Mouse (Mus musculus): Measurements from ENCODE around the gene Adap2. TPM values are rescaled to one million over a fixed set of nuclear protein-coding genes. Genes with fewer than 3 reads are reported as not detected.

The Adap2 gene
- 3.7 and 4.0 TPM in 2 replicates for polyA plus RNA-seq (2015; fragmentation: Nextera tagmentation; extraction: Ambion mirVana)

DNA sequence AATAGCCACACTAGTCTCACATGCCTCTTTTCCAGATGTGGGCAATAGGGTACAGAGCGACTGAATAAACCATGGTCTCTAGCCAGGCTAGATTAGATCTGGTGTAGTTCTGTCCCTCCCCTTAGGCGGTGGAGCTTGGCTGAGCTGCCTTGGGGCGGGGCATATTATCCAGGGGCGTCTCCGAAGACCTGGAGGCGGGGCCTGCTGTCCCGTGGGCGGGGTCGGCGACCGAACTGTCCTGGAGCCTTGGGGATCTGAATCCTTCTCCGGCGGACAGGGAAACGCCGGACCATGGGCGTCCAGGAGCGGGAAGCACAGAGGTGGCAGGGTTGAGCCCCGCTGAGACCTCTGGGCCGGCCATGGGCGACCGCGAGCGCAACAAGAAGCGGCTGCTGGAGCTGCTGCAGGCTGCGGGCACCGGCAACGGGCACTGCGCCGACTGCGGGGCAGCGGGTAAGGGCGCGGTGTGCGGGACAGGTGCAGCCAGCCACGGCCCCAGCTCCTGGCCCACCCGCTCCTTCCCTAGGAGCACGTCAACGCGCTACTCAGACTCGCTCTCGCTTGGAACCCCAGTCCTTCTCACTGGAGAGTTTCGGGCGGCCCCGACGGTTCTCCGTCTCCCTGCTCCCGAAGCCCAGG, at the start of gene Adap2:
TSS of gene Adap2 (plus strand) at position 249 of the 639 bp plus-strand sequence.
- H3K27me3 ChIP-seq: peaks cover 43% of the 10 kb centered on the region
- no peaks in the 10 kb centered on the region for H3K36me3 ChIP-seq
- ATAC-seq (ENCODE audit: low read depth) (peak; percentile 90), DNase-seq (peak; percentile 89)
- H3K4me3 ChIP-seq (replicated peaks): peak within 1 kb of the TSS; percentile 70
- peaks cover 19% of the 10 kb centered on the region for H3K4me1 ChIP-seq (replicated peaks)
- WGBS (ENCODE audit: insufficient replicate concordance): 4% methylated on average over 47 of the region's 47 CpGs
- peak within 1 kb of the TSS; percentile 91 for H3K4me2 ChIP-seq
- no peak within 1 kb of the TSS for H3K27ac ChIP-seq
- H3K9me3 ChIP-seq (replicated peaks): no peaks in the 10 kb centered on the region
- H3K9ac ChIP-seq: peak within 1 kb of the TSS; percentile 71

GRCm38 (mm10) chr11:80104407-80104806, 49.5 kb upstream of the Adap2 start:
- no peak for DNase-seq
- Histone ChIP-seq H3K27me3 (no peaks in the 10 kb centered on the region), H3K9ac (no peak overlapping the region), H3K4me2 (no peak overlapping the region), H3K4me3 (replicated peaks) (no peak overlapping the region), H3K36me3 (peaks cover 85% of the 10 kb centered on the region), H3K9me3 (replicated peaks) (no peaks in the 10 kb centered on the region), H3K27ac (no peak overlapping the region), H3K4me1 (replicated peaks) (peaks cover 13% of the 10 kb centered on the region)
- ATAC-seq (ENCODE audit: low read depth): no peak
- 76% methylated on average over 1 of the region's 1 CpGs for WGBS (ENCODE audit: insufficient replicate concordance)

DNA sequence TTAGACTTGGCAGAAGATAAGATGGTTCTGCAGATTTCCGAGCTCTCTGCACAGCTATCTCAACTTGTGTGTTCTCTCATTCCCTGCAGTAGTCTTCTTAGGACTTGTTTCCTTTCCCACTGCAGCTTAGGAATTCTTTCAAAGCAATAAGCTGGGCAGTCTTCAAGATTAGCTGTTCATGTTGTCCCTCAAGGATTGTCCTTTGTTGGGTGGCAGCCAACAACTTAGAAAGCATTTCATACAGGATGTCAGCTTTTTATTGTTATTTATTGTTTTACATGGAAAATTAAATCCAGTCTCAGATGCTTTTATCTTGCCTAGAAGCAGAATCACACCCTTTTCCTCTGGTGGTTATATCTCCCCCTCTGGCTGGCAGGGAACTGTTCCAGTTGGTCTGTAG, 37.5 kb upstream of the Adap2 start:
- ATAC-seq (ENCODE audit: low read depth): no peak
- H3K4me1 ChIP-seq (replicated peaks): peaks cover 3% of the 10 kb centered on the region; the same call in 1 of the 2 replicates
- H3K36me3 ChIP-seq: peaks cover 86% of the 10 kb centered on the region
- no peak for DNase-seq
- H3K9ac ChIP-seq: no peak overlapping the region
- H3K27me3 ChIP-seq: no peaks in the 10 kb centered on the region
- H3K9me3 ChIP-seq (replicated peaks): no peaks in the 10 kb centered on the region
- H3K4me3 ChIP-seq (replicated peaks): no peak overlapping the region
- H3K4me2 ChIP-seq: no peak overlapping the region
- WGBS (ENCODE audit: insufficient replicate concordance): 68% methylated on average over 1 of the region's 1 CpGs
- no peak overlapping the region for H3K27ac ChIP-seq

DNA sequence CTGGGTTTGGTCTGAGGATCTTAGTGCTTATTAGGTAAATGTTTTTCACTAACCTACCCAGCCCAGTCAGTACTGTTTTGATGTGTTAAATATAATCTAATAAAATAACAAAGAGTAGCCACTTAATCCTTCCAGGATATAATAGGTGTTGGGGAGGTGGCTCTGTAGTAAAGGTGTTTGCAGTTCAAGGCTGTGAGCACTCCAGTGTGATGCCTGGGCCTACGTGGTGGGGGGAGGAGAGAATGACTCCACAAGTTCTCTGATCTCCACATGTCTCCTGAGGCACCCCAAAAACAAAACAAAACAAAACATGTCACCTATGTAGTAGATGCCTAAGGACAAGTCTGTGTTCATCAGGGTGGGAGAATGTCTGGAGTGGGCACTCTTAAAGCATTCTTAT, 21.9 kb upstream of the Adap2 start:
- peaks cover 89% of the 10 kb centered on the region for H3K36me3 ChIP-seq
- no peaks in the 10 kb centered on the region for H3K27me3 ChIP-seq
- H3K4me3 ChIP-seq (replicated peaks): no peak overlapping the region
- H3K27ac ChIP-seq: no peak overlapping the region
- H3K4me1 ChIP-seq (replicated peaks): no peaks in the 10 kb centered on the region
- no peak overlapping the region for H3K9ac ChIP-seq
- H3K4me2 ChIP-seq: no peak overlapping the region
- ATAC-seq (ENCODE audit: low read depth) (no peak), DNase-seq (no peak)
- 74% methylated on average over 1 of the region's 1 CpGs for WGBS (ENCODE audit: insufficient replicate concordance)
- no peaks in the 10 kb centered on the region for H3K9me3 ChIP-seq (replicated peaks)

DNA sequence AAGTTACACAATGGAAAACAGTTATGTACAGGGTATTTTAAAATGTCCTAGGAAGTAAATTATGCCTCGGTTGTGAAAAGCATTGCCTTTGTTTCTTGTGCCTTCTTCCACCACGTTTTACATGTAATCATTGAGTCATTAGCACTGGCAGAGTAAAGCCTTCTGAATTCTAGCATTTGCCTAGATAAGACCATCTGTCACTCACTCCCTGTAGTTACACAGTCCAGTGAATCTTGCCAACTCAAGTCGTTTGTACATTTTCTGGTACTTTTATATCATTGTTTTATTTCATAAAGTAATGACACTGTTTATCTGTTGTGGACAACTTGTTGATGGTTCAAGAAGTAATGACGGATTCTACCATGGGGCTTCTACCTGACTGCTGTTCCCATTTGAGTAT, 19.2 kb upstream of the Adap2 start:
- no peak overlapping the region for H3K4me3 ChIP-seq (replicated peaks)
- H3K9me3 ChIP-seq (replicated peaks): no peaks in the 10 kb centered on the region
- no peak for DNase-seq
- peaks cover 90% of the 10 kb centered on the region for H3K36me3 ChIP-seq
- WGBS (ENCODE audit: insufficient replicate concordance): 57% methylated on average over 4 of the region's 4 CpGs
- peaks cover 7% of the 10 kb centered on the region; the same call in 1 of the 2 replicates for H3K4me1 ChIP-seq (replicated peaks)
- no peak overlapping the region for H3K9ac ChIP-seq
- no peak overlapping the region for H3K4me2 ChIP-seq
- no peak overlapping the region for H3K27ac ChIP-seq
- H3K27me3 ChIP-seq: no peaks in the 10 kb centered on the region
- ATAC-seq (ENCODE audit: low read depth): no peak

DNA sequence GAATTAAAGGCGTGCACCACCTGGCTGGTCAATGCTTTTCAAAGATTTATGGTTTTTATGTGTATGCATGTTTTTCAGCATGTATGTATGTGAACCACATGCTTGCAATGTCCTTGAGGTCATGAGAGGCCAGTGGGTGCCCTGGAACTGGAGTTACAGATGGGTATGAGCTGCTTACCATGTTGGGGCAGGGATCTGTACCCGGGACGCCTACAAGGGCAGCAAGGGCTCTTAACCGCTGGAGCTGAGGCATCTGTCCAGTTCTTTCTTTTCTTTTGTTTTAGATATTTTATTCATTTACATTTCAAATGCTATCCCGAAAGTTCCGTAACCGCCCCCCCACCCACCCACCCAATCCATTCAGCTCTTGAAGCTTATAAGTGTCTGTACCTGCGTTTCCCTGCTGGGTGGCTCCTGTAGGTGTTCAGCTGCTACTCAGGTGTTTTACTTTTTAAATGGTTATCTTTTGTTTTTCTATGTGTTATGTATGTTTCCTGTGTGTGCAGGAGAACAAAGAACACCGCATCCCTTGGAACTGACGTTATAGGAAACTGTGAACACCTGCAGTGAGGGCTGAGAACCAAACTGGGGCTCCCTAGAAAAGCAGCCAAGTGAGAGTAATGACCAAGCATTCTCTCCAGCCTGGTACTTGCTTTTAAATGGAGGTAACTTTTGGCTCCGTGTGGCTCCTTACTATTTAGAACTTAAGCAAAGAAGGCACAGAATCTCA, 17.8 kb upstream of the Adap2 start:
- no peaks in the 10 kb centered on the region for H3K27me3 ChIP-seq
- ATAC-seq (ENCODE audit: low read depth): no peak
- no peak overlapping the region for H3K27ac ChIP-seq
- peaks cover 86% of the 10 kb centered on the region for H3K36me3 ChIP-seq
- no peaks in the 10 kb centered on the region for H3K9me3 ChIP-seq (replicated peaks)
- WGBS (ENCODE audit: insufficient replicate concordance): 88% methylated on average over 11 of the region's 11 CpGs
- no peak for DNase-seq
- H3K4me3 ChIP-seq (replicated peaks): no peak overlapping the region
- H3K4me2 ChIP-seq: no peak overlapping the region
- peaks cover 19% of the 10 kb centered on the region for H3K4me1 ChIP-seq (replicated peaks)
- no peak overlapping the region for H3K9ac ChIP-seq

DNA sequence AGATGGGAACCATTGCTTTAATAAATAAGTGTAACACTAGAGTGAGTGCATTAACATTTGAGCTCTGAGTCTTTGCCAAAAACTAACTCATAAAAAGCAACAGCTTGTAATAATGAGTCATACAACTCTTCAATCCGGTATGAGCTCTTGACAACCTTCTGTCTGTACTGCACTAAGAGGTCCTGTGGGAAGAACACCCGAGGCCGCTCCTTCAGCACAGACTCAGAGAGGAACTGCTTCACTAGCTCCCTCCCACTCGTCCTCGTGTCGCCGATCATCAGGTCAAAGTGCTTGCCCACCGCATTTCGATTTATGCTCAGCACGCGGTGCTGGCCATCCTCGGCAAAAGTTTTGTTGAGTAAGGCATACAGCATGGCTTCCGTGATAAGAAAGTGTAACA, 17.1 kb upstream of the Adap2 start:
- ATAC-seq (ENCODE audit: low read depth) (no peak), DNase-seq (no peak)
- WGBS (ENCODE audit: insufficient replicate concordance): 87% methylated on average over 13 of the region's 13 CpGs
- Histone ChIP-seq H3K4me2 (no peak overlapping the region), H3K27ac (no peak overlapping the region), H3K4me1 (replicated peaks) (peaks cover 20% of the 10 kb centered on the region), H3K27me3 (no peaks in the 10 kb centered on the region), H3K36me3 (peaks cover 80% of the 10 kb centered on the region), H3K9ac (no peak overlapping the region), H3K9me3 (replicated peaks) (no peaks in the 10 kb centered on the region), H3K4me3 (replicated peaks) (no peak overlapping the region)

GRCm38 (mm10) chr11:80137773-80138172, 16.1 kb upstream of the Adap2 start:
- H3K4me2 ChIP-seq: no peak overlapping the region
- H3K4me3 ChIP-seq (replicated peaks): no peak overlapping the region
- no peaks in the 10 kb centered on the region for H3K27me3 ChIP-seq
- no peaks in the 10 kb centered on the region for H3K9me3 ChIP-seq (replicated peaks)
- no peak overlapping the region for H3K9ac ChIP-seq
- H3K36me3 ChIP-seq: peaks cover 70% of the 10 kb centered on the region
- DNase-seq (no peak), ATAC-seq (ENCODE audit: low read depth) (no peak)
- 87% methylated on average over 5 of the region's 5 CpGs for WGBS (ENCODE audit: insufficient replicate concordance)
- peaks cover 26% of the 10 kb centered on the region for H3K4me1 ChIP-seq (replicated peaks)
- H3K27ac ChIP-seq: no peak overlapping the region

DNA sequence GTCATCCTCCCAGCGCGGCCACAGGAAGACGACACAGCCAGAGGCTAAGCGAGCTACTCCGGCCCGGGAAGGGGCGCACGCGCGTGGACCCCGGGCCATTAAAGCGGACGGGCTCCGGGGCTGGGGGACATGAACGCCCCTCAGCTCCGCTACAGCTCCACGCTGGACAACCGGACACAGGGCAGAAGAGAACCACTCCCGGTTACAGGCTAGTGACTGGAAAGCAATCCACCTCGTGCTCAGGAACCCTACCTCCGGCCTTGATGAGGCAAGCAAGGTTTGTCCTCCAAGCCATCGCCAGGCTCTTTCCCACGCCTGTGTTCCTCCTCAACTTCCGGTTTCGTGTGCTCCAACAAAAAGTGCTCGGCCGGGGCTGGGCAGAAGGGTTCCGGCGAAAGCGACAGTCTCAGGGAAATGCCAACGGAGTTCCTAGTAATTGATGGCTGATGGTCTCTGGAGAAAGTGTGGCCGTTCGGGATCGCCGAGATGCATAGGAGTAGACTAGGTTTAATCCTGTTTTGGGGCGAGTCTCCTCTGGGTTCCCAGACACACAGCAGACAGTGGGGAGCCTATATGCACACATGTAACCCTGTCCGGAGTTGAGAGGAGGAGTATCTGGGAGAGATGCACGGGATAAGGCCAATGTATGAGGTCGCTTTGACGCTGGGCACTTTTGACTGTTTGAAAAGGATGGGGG, 11.9 kb upstream of the Adap2 start, which contains the start of gene Tefm:
TSS of gene Tefm (minus strand) at position 351 of the 697 bp plus-strand sequence.
- Histone ChIP-seq H3K9ac (peak within 1 kb of the TSS; percentile 81), H3K4me3 (replicated peaks) (peak within 1 kb of the TSS; percentile 73), H3K36me3 (peaks cover 34% of the 10 kb centered on the region), H3K9me3 (replicated peaks) (no peaks in the 10 kb centered on the region), H3K27ac (peak within 1 kb of the TSS; percentile 77), H3K27me3 (no peaks in the 10 kb centered on the region), H3K4me1 (replicated peaks) (peaks cover 48% of the 10 kb centered on the region), H3K4me2 (peak within 1 kb of the TSS; percentile 87)
- DNase-seq (peak; percentile 76), ATAC-seq (ENCODE audit: low read depth) (peak; percentile 89)
- under 1% methylated on average over 40 of the region's 40 CpGs for WGBS (ENCODE audit: insufficient replicate concordance)

DNA sequence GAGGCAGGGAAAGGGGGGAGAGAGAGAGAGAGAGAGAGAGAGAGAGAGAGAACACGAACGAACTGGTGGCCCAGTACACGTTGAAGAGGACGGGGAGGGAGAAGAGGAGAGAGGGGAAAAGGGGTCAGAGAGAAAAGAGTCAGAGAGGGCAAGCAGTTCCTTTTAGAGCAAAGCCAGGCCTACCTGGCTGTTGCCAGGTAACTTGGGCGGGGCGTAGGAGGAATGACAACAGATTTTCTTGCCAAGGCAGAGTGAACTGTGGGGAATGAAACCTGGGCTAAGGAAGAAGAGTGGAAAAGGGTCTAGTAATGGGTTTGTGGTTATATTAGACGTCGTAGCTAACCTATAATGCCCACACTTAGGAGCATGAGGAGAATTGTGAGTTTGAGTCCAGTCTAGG, 11.0 kb upstream of the Adap2 start:
- H3K27ac ChIP-seq: no peak overlapping the region
- peak overlapping the region; percentile 87 for H3K4me2 ChIP-seq
- H3K36me3 ChIP-seq: peaks cover 26% of the 10 kb centered on the region
- H3K9me3 ChIP-seq (replicated peaks): no peaks in the 10 kb centered on the region
- ATAC-seq (ENCODE audit: low read depth) (no peak), DNase-seq (no peak)
- H3K9ac ChIP-seq: peak overlapping the region; percentile 81
- peaks cover 52% of the 10 kb centered on the region for H3K4me1 ChIP-seq (replicated peaks)
- H3K4me3 ChIP-seq (replicated peaks): peak overlapping the region; percentile 73
- 51% methylated on average over 8 of the region's 8 CpGs for WGBS (ENCODE audit: insufficient replicate concordance)
- no peaks in the 10 kb centered on the region for H3K27me3 ChIP-seq

GRCm38 (mm10) chr11:80145787-80146275, 8.1 kb upstream of the Adap2 start:
- no peak for DNase-seq
- peak; percentile 3; the same call in 1 of the 2 replicates for ATAC-seq (ENCODE audit: low read depth)
- peak overlapping the region; percentile 4; the same call in 1 of the 2 replicates for H3K9ac ChIP-seq
- H3K27me3 ChIP-seq: no peaks in the 10 kb centered on the region
- peak overlapping the region; percentile 62 for H3K27ac ChIP-seq
- H3K4me3 ChIP-seq (replicated peaks): no peak overlapping the region
- H3K4me2 ChIP-seq: 0 out of 2 replicates have a peak overlapping the region, but pooled peaks have one; percentile 5
- 13% methylated on average over 10 of the region's 10 CpGs for WGBS (ENCODE audit: insufficient replicate concordance)
- H3K36me3 ChIP-seq: no peaks in the 10 kb centered on the region
- no peaks in the 10 kb centered on the region for H3K9me3 ChIP-seq (replicated peaks)
- peaks cover 36% of the 10 kb centered on the region for H3K4me1 ChIP-seq (replicated peaks)

Measured in liver, embryonic 13.5 days (tissue).